Mouse (Mus musculus): Measurements from ENCODE around the gene Zfp358.
A peak's percentile ranks its signal among the peaks of the same experiment; 100 is the strongest.

The Zfp358 gene

GRCm38 (mm10) chr8:3499751-3500150 lies 6.8 kb downstream of the Zfp358 start:
- DNase-seq (ENCODE audit: low read depth, low spot score) = peak; percentile 62

DNA sequence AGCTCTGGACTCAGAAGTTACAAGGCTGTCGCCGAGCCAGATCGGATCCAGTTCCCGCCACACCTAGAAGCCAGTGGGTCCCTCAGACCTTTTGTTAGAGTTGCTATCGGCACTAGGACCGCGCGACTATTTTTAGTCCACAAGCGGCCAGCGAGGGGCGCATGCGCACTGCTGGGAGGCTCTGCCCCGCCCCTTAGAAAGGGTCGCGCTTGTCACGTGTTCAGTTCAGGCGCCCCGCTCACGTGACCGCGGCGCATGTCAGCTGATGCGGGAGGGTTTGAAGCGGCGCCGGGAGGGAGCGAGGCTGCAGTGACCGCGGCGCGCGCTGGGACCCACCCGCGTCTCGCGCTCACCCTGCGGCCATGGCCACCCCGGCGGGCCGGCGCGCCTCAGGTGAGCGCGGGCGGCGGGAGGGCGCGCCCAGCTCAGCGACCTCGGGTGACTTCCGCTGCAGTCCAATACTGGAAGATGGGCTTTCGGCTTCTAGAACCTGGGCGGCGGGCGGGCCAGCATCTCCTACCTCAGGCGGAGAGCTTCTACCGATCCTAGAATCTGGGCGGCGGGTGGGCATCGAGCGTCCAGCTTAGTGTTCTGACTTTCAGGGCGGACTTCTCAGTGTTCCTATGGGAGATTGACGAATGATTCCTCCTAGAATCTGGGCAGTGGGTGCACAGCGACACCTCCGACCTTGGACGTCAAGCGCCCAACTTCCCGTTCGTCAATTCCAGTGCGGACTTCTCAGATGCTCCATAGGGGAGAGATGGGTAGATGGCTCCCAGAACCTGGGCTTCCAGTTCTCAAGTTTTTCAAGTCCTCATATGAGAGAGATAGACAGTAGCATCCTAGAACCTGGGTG lies 7.5 kb downstream of the Zfp358 start, which contains the start of gene Mcoln1:
Gene Mcoln1 (plus strand): TSS at position 223 of the 856 bp plus-strand sequence.
- peak; percentile 98 for DNase-seq (ENCODE audit: low read depth, low spot score)

DNA sequence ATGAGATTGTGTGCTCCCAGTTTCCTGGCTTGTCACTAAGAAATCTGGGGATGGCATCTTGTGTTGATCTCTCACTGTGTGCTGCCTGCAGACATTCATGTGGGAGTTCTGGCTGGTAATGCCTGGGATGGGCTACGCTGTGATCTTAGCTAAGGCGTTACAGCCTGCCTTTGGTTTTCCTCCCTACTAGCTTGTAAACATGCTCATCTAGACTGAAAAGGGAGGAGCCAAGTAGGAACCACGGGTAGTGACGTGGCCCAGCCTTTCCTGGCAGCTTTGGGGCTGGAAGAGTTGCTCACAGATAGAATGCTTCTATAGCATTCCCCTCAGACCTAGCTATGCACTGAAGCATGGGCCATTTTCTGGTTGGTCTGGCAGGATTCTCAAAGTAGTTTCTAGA lies 9.3 kb downstream of the Zfp358 start:
- DNase-seq (ENCODE audit: low read depth, low spot score) = peak; percentile 67

- DNase-seq (ENCODE audit: low read depth, low spot score) = no peak
These were observed 15.2 kb downstream of the Zfp358 start for GRCm38 (mm10) chr8:3507979-3508754.

GRCm38 (mm10) chr8:3514681-3515247 lies 21.8 kb downstream of the Zfp358 start:
- no peak for DNase-seq (ENCODE audit: low read depth, low spot score)

GRCm38 (mm10) chr8:3515260-3515671 lies 22.3 kb downstream of the Zfp358 start, which contains the start of gene Pnpla6:
TSS of gene Pnpla6 (plus strand) at chr8:3515384.
- peak; percentile 90 for DNase-seq (ENCODE audit: low read depth, low spot score)

- peak; percentile 95 for DNase-seq (ENCODE audit: low read depth, low spot score)
These were observed 23.0 kb downstream of the Zfp358 start for GRCm38 (mm10) chr8:3515771-3516417.

DNA sequence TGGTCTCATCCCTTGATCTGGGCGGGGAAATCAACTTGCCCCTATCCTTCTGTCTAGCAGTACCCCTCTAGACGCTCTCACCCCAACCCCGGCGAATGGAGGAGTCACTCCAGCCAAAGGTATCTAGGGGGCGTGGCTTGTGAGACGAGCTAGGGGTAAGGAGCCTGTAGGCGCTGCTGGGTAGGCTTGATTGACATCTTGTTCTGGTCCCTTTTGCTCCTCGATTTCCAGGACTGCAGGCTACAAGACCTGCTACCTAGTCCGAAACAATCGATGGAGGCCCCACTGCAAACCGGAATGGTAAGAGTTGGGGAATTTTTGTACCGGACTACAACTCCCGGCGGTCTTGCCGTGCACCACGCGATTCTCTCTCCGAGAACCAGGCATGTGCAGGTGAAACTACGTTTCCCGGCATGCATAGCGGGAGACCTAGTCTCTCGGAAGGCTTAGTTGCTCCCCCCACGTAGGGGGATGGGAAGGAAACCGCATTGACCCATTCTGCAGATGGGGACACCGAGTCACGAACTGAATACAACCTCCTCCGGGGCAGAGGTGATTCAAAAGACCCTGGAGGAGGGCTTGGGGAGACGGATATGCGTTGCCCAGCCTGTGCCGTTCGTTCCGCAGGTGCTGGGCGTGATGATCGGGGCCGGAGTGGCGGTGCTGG lies 23.6 kb downstream of the Zfp358 start:
- DNase-seq (ENCODE audit: low read depth, low spot score) = peak; percentile 97

DNA sequence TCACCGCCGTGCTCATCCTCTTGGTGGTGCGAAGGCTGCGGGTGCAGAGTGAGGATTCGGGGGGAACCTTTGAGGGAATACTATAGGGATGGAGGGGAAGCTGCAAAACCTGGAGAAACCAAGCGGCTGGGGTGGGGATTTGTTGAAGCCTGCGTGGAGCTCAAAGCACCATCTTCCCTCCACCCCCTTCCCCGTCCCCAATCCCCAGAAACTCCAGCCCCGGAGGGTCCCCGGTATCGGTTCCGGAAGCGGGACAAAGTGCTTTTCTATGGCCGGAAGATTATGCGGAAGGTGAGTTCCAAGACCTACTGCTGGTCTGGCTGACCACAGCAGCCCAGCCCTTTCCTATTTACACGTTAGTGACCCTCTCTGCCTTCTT lies 24.2 kb downstream of the Zfp358 start:
- peak; percentile 26 for DNase-seq (ENCODE audit: low read depth, low spot score)

DNA sequence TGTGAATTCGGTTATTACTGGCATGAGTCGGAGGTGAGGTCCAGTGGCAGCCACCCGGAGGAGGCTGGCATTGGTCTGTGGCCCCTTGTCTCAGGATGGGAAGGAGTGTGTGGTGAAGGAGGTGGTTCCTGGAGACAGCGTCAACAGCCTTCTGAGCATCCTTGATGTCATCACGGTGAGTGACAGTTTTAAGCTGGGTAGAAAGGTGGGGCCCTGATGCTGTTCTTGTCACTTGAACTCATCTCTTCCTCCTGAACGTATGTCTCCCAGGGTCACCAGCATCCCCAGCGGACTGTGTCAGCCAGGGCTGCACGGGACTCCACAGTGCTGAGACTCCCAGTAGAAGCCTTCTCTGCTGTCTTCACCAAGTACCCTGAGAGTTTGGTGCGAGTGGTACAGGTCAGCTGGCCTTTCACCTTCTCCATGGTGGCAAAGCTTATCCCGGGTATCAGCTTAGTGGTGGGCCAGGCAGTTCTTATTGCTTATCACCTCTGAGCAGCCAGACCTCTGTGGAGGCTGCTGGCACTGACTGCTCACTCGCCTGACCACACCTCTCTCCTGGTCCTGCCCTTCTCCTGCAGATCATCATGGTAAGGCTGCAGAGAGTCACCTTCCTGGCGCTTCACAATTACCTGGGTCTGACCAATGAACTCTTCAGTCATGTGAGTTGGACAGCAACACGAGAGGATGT lies 29.2 kb downstream of the Zfp358 start:
- DNase-seq (ENCODE audit: low read depth, low spot score) = no peak

DNA sequence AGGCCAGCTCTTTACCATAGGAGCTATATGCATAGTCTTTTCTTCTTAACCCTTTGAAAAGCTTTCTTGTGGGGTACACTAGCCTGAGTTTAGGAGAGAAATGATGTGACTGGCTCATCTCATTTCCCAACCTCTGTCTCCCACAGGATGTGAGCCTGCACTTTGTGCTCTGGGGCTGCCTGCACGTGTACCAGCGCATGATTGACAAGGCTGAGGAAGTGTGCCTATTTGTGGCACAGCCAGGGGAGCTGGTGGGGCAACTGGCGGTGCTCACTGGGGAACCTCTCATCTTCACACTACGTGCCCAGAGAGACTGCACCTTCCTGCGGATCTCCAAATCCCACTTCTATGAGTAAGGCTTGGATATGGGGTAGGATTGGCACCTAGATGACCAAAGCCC lies 37.9 kb downstream of the Zfp358 start:
- DNase-seq (ENCODE audit: low read depth, low spot score) = no peak

- no peak for DNase-seq (ENCODE audit: low read depth, low spot score)
These were observed 39.0 kb downstream of the Zfp358 start for GRCm38 (mm10) chr8:3531936-3532335.

DNA sequence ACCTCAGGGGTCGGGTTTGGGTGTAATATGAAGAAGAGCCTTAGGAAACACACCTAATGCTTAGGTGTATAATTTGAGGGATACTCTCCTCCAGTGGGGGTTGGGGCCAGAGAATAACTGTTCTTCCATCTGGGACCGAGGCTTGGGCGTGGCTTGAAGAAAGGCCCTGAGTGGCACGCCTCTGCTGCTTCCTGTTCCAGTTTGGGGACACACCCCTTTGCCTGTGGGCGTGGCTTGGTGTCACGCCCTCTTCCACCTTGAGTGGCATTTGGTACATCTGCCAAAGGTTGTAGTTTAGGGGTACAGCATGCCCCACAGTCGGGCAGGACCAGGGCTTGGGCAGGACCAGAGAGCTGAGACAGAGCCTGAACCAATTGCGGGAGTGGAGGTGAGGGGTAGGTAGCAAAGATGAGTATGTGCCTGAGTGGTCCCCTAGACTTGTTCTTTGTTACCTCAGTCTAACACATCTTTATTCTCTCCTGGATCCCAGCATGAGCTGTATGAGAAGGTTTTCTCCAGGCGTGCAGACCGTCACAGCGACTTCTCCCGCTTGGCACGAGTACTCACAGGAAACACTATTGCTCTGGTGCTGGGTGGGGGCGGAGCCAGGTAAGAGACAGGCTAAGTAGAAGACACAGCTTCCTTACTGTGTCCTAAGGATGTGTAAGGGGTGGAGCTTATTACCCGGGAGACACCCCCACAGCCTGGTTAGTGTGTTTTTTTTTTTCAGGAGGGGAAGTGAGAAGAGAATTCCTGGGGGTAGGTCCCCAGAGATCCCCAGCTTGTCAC lies 43.3 kb downstream of the Zfp358 start:
- peak; percentile 25 for DNase-seq (ENCODE audit: low read depth, low spot score)

DNA sequence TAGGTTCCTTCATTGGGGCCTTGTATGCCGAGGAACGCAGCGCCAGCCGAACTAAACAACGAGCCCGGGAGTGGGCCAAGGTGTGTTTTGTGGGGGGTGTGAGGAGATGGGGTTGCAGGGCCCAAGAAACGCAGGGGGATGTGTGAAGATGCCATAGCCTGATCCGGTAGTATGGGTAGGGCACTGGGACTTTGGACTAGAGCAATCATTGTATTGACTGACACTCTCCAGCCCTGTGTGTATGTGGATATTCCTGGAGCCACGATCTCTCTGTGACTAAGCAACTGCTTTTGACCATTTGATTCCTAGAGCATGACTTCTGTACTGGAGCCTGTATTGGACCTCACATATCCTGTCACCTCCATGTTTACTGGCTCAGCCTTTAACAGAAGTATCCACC lies 44.0 kb downstream of the Zfp358 start:
- DNase-seq (ENCODE audit: low read depth, low spot score) = no peak

GRCm38 (mm10) chr8:3537666-3538065 lies 44.7 kb downstream of the Zfp358 start:
- DNase-seq (ENCODE audit: low read depth, low spot score) = no peak

- no peak for DNase-seq (ENCODE audit: low read depth, low spot score)
These were observed 46.2 kb downstream of the Zfp358 start for GRCm38 (mm10) chr8:3539146-3539545.

DNA sequence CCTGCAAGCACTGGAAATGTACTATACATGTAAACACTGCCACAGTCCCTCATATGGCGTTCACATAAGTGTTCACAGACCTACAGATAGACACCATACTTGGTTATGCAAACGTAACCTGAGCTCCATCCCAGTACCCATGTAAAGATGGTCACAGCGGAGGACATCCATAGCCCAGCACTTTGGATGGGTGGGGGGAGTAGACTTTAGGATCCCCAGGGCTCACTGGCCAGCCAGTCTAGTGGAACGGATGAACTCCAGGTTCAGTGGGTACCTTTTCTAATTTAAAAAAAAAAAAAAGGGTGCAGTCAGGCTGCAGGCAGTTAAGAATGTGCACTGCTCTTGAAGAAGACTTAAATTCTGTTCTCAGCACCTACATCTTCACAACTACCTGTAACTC lies 47.1 kb downstream of the Zfp358 start:
- DNase-seq (ENCODE audit: low read depth, low spot score) = no peak

- DNase-seq (ENCODE audit: low read depth, low spot score) = no peak
These were observed 53.6 kb downstream of the Zfp358 start for GRCm38 (mm10) chr8:3546511-3546910.

Data from 3T3-L1 (cell line).